Mouse (Mus musculus) embryonic fibroblast, embryonic 13.5 days (primary cell): ENCODE data around the gene Tenm4.

Experiments
- CTCF ChIP-seq: IDR thresholded peaks from 2 replicates; pipeline ENCODE4 v1.5.1; 2011; ENCODE audit warnings: mild to moderate bottlenecking, control low read depth, low read length, moderate library complexity, borderline replicate concordance; ENCODE audit not compliant: insufficient read depth
- POLR2A ChIP-seq: IDR thresholded peaks from 2 replicates; pipeline ENCODE4 v1.6.1; 2011; ENCODE audit warnings: low read depth, mild to moderate bottlenecking, control low read depth, low read length, moderate library complexity

GRCm38 (mm10) chr7:96562890-96563289 is 391.8 kb downstream of the Tenm4 start:
- TF ChIP-seq CTCF: no peak
- no peak for TF ChIP-seq POLR2A
